Mouse (Mus musculus) small intestine, adult 10 weeks (tissue): ENCODE measurements around the gene Glis3. TPM values are rescaled to one million over a fixed set of nuclear protein-coding genes. Genes with fewer than 3 reads are reported as not detected.

Experiments
- polyA plus RNA-seq: library from polyadenylated mRNA; stranded (reverse); fragments of 350-450 nt; fragmentation: Illumina TruSeq; extraction: RNeasy Lipid Tissue Mini Kit (QIAGEN cat#74804); gene quantifications from one replicate; pipeline ENCODE4 v1.2.3, GENCODE M21; 2014; ENCODE audit warnings: low replicate concordance

Glis3 gene
- polyA plus RNA-seq: 0.97 TPM

GRCm38 (mm10) chr19:28679776-28680391, at the start of gene Glis3:
TSS of gene Glis3 (minus strand) at chr19:28680077.

Other genes with a start within 250 kb of the Glis3 start
- gene Slc1a1, start 155.0 kb upstream of the Glis3 start, polyA plus RNA-seq: 28.7 TPM